Mouse (Mus musculus): ENCODE results near the gene Efemp2. TPM values are rescaled to one million over a fixed set of nuclear protein-coding genes. Genes with fewer than 3 reads are reported as not detected.

Gene Efemp2
- polyA plus RNA-seq, 1 experiment from 2014 or later: 91.8 TPM

- Histone ChIP-seq H3K36me3 (ENCODE audit: insufficient read depth, low read length) (no peaks in the 10 kb centered on the region), H3K27ac (ENCODE audit: low read length) (peak overlapping the region; percentile 92), H3K27me3 (replicated peaks; ENCODE audit: insufficient read depth, low read length) (no peaks in the 10 kb centered on the region), H3K9me3 (ENCODE audit: low read length) (no peaks in the 10 kb centered on the region), H3K4me1 (ENCODE audit: insufficient read depth, low read depth, low read length) (peaks cover 13% of the 10 kb centered on the region), H3K9ac (replicated peaks; ENCODE audit: low read depth) (peak overlapping the region; percentile 74), H3K4me3 (ENCODE audit: low read depth, low read length) (peak overlapping the region; percentile 79), H3K4me2 (replicated peaks; ENCODE audit: low read depth, low read length) (peak overlapping the region; percentile 98)
- peak; percentile 92 for ATAC-seq
- under 1% methylated on average over 63 of the region's 70 CpGs for WGBS
- DNase-seq (ENCODE audit: low spot score): peak; percentile 97
- TF ChIP-seq EP300 (IDR thresholded peaks at IDR 0.05) (no peak), CTCF (IDR thresholded peaks at IDR 0.05) (peak; percentile 35)
These were observed 16.6 kb upstream of the Efemp2 start for GRCm38 (mm10) chr19:5456922-5457745.

- Histone ChIP-seq H3K4me3 (ENCODE audit: low read depth, low read length) (peak within 1 kb of the TSS; percentile 79), H3K4me2 (replicated peaks; ENCODE audit: low read depth, low read length) (peak within 1 kb of the TSS; percentile 98), H3K27ac (ENCODE audit: low read length) (peak within 1 kb of the TSS; percentile 92), H3K9ac (replicated peaks; ENCODE audit: low read depth) (peak within 1 kb of the TSS; percentile 74), H3K9me3 (ENCODE audit: low read length) (no peaks in the 10 kb centered on the region), H3K4me1 (ENCODE audit: insufficient read depth, low read depth, low read length) (peaks cover 13% of the 10 kb centered on the region), H3K36me3 (ENCODE audit: insufficient read depth, low read length) (no peaks in the 10 kb centered on the region; the same call in 1 of the 2 replicates), H3K27me3 (replicated peaks; ENCODE audit: insufficient read depth, low read length) (no peaks in the 10 kb centered on the region)
- WGBS: 9% methylated on average over 14 of the region's 14 CpGs
- ATAC-seq (peak; percentile 30), DNase-seq (ENCODE audit: low spot score) (no peak)
- TF ChIP-seq EP300 (IDR thresholded peaks at IDR 0.05) (peak; percentile 59; the same call in 1 of the 2 replicates), CTCF (IDR thresholded peaks at IDR 0.05) (no peak)
These were observed 15.9 kb upstream of the Efemp2 start, which contains the start of gene Ccdc85b for GRCm38 (mm10) chr19:5457746-5458442. TSS of gene Ccdc85b (minus strand) at chr19:5457894.

- Histone ChIP-seq H3K27me3 (replicated peaks; ENCODE audit: insufficient read depth, low read length) (no peaks in the 10 kb centered on the region), H3K4me3 (ENCODE audit: low read depth, low read length) (no peak overlapping the region), H3K4me1 (ENCODE audit: insufficient read depth, low read depth, low read length) (peaks cover 13% of the 10 kb centered on the region), H3K36me3 (ENCODE audit: insufficient read depth, low read length) (no peaks in the 10 kb centered on the region; the same call in 1 of the 2 replicates), H3K9me3 (ENCODE audit: low read length) (no peaks in the 10 kb centered on the region), H3K9ac (replicated peaks; ENCODE audit: low read depth) (no peak overlapping the region), H3K4me2 (replicated peaks; ENCODE audit: low read depth, low read length) (no peak overlapping the region), H3K27ac (ENCODE audit: low read length) (no peak overlapping the region)
- DNase-seq (ENCODE audit: low spot score): no peak
- TF ChIP-seq CTCF (IDR thresholded peaks at IDR 0.05): no peak
- ATAC-seq: no peak
- WGBS: 58% methylated on average over 7 of the region's 7 CpGs
These were observed 14.7 kb upstream of the Efemp2 start for GRCm38 (mm10) chr19:5459019-5459418.

GRCm38 (mm10) chr19:5459896-5460295 is 13.9 kb upstream of the Efemp2 start:
- Histone ChIP-seq H3K27me3 (replicated peaks; ENCODE audit: insufficient read depth, low read length) (no peaks in the 10 kb centered on the region), H3K36me3 (ENCODE audit: insufficient read depth, low read length) (peaks cover 2% of the 10 kb centered on the region; the same call in 1 of the 2 replicates), H3K9ac (replicated peaks; ENCODE audit: low read depth) (no peak overlapping the region), H3K9me3 (ENCODE audit: low read length) (no peaks in the 10 kb centered on the region), H3K4me2 (replicated peaks; ENCODE audit: low read depth, low read length) (peak overlapping the region; percentile 71), H3K4me1 (ENCODE audit: insufficient read depth, low read depth, low read length) (peaks cover 13% of the 10 kb centered on the region), H3K4me3 (ENCODE audit: low read depth, low read length) (peak overlapping the region; percentile 78), H3K27ac (ENCODE audit: low read length) (0 out of 2 replicates have a peak overlapping the region, but pooled peaks have one; percentile 73)
- 24% methylated on average over 3 of the region's 3 CpGs for WGBS
- ATAC-seq: no peak
- TF ChIP-seq CTCF (IDR thresholded peaks at IDR 0.05): no peak
- no peak for TF ChIP-seq EP300 (IDR thresholded peaks at IDR 0.05)
- no peak for DNase-seq (ENCODE audit: low spot score)

DNA sequence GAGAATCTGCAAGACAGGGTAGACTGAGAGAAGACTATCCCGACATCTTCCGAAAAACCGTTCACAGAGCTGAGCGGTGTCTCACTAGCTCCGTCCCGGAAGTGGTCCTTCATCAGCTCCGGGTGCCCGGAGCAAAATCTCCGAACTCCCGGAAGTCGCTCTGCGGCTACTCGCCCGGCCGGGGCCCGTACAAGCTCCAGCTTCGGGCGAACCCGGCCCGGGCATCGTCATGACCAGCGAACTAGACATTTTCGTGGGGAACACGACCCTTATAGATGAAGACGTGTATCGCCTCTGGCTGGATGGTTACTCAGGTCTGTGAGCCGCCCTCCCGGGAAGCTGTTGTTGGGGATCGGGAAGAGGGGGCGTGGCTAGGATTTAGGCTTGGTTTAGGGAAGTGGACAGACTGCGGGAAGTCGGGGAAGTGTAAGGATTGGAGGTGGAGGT is 13.3 kb upstream of the Efemp2 start, which contains the start of gene Fibp:
Fibp (plus strand) TSS at position 151 of the 447 bp plus-strand sequence.
- Histone ChIP-seq H3K27me3 (replicated peaks; ENCODE audit: insufficient read depth, low read length) (no peaks in the 10 kb centered on the region), H3K4me2 (replicated peaks; ENCODE audit: low read depth, low read length) (peak within 1 kb of the TSS; percentile 71), H3K4me1 (ENCODE audit: insufficient read depth, low read depth, low read length) (peaks cover 13% of the 10 kb centered on the region), H3K36me3 (ENCODE audit: insufficient read depth, low read length) (peaks cover 8% of the 10 kb centered on the region; the same call in 1 of the 2 replicates), H3K9ac (replicated peaks; ENCODE audit: low read depth) (peak within 1 kb of the TSS; percentile 69), H3K27ac (ENCODE audit: low read length) (peak within 1 kb of the TSS; percentile 73), H3K9me3 (ENCODE audit: low read length) (no peaks in the 10 kb centered on the region), H3K4me3 (ENCODE audit: low read depth, low read length) (peak within 1 kb of the TSS; percentile 78)
- 0 out of 2 replicates have a peak, but pooled peaks have one; percentile 60 for TF ChIP-seq EP300 (IDR thresholded peaks at IDR 0.05)
- no peak for TF ChIP-seq CTCF (IDR thresholded peaks at IDR 0.05)
- DNase-seq (ENCODE audit: low spot score) (peak; percentile 93), ATAC-seq (peak; percentile 51)
- WGBS: 0% methylated on average over 32 of the region's 32 CpGs

DNA sequence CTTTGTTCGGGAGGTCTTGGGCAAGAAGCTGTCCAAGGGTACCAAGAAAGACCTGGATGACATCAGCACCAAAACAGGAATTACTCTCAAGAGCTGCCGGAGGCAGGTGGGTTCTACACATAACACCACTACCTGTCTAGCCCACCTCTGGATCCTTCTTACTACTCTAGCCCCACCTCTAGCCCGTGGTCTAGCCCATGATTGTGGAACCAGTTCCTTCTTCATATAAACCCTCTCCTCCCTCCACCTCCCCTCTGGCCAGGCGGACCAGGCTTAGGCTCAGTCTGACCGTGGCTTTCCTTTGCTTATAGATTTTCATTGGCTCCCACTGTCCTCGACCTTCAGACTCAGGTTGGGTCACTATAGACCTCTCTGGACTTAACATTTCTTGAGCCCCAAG is 12.3 kb upstream of the Efemp2 start:
- Histone ChIP-seq H3K9ac (replicated peaks; ENCODE audit: low read depth) (peak overlapping the region; percentile 69; the same call in 1 of the 2 replicates), H3K9me3 (ENCODE audit: low read length) (no peaks in the 10 kb centered on the region), H3K4me3 (ENCODE audit: low read depth, low read length) (no peak overlapping the region; the same call in 1 of the 2 replicates), H3K27me3 (replicated peaks; ENCODE audit: insufficient read depth, low read length) (no peaks in the 10 kb centered on the region), H3K36me3 (ENCODE audit: insufficient read depth, low read length) (peaks cover 14% of the 10 kb centered on the region), H3K4me1 (ENCODE audit: insufficient read depth, low read depth, low read length) (peaks cover 7% of the 10 kb centered on the region), H3K4me2 (replicated peaks; ENCODE audit: low read depth, low read length) (peak overlapping the region; percentile 71), H3K27ac (ENCODE audit: low read length) (no peak overlapping the region)
- ATAC-seq: no peak
- 78% methylated on average over 6 of the region's 6 CpGs for WGBS
- no peak for DNase-seq (ENCODE audit: low spot score)
- no peak for TF ChIP-seq EP300 (IDR thresholded peaks at IDR 0.05)

Data from lung, postnatal 0 days (tissue).